Mouse (Mus musculus) cerebellum, postnatal 25 days (tissue): ENCODE measurements at regions not wholly inside any gene's neighbourhood (a gene's known extent, or its start where the extent isn't known, plus 50 kb on each side); places are given as distances from the start of the nearest gene placed in this dataset.

Experiments
- DNase-seq, 2 experiments: peaks; one replicate each; pipeline ENCODE4 v3.0.0; 2021; ENCODE audit warnings: mixed read lengths in 2 of 2

- DNase-seq: no peak
These were observed 60.4 kb upstream of the Scaf11 start for GRCm38 (mm10) chr15:96521125-96521455.

GRCm38 (mm10) chr15:96520412-96521124, 59.9 kb upstream of the Scaf11 start:
- DNase-seq: peak; percentile 19 to 40

GRCm38 (mm10) chr15:96518156-96518555, 57.5 kb upstream of the Scaf11 start:
- DNase-seq: no peak

GRCm38 (mm10) chr15:96515620-96516019, 55.0 kb upstream of the Scaf11 start:
- DNase-seq: no peak

GRCm38 (mm10) chr15:96512636-96513035, 52.0 kb upstream of the Scaf11 start:
- no peak for DNase-seq
